In the genomic region with DNA sequence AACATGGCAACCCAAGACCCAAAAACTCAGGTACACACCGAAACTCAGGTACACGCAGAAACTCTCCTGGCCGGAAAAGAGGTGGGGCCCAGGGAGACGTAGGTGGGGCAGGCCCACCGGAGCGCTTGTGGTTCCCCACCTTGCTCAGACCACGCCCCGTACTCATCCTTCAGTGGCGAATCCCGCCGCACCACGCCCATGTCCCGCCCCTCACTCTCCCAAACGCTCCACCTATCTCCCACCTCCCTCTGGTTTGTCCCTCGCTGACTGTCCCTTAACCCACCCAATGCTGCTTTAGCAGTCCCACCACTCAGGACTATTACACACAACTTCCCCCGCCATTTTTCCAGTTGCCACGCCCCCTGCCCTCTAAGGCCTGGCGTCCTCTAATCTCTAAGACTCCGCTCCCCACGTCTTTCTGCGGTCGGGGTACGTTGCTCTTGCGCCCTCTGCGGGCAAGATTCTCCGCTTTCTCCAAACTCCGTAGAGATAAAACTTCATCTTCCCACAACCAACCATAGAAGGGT, we compare ENCODE assay signal across 8 mouse cellular contexts. TPM values are rescaled to one million over a fixed set of nuclear protein-coding genes. Genes with fewer than 3 reads are reported as not detected.
DNase-seq lines count a peak whose midpoint lies in the region; ATAC-seq and TF ChIP-seq lines count a peak whose summit lies in the region.

No protein-coding gene starts in this region.

- H3K27me3 ChIP-seq in forebrain, embryonic 15.5 days = peaks cover 5% of the 10 kb centered on the region; the same call in 1 of the 2 replicates
- H3K27me3 ChIP-seq in lung, postnatal 0 days (replicated peaks; ENCODE audit: insufficient read depth, low read length) = no peaks in the 10 kb centered on the region

- TF ChIP-seq CTCF in lung, postnatal 0 days (IDR thresholded peaks at IDR 0.05) = peak; percentile 93

- WGBS in forebrain, embryonic 15.5 days = 0% methylated on average over 25 of the region's 27 CpGs
- WGBS in lung, postnatal 0 days = under 1% methylated on average over 27 of the region's 27 CpGs

- H3K4me3 ChIP-seq in forebrain, embryonic 15.5 days = peak overlapping the region; percentile 55
- peak overlapping the region; percentile 72 for H3K4me3 ChIP-seq in lung, postnatal 0 days (ENCODE audit: low read depth, low read length)

- TF ChIP-seq EP300 in lung, postnatal 0 days (IDR thresholded peaks at IDR 0.05) = 0 out of 2 replicates have a peak, but pooled peaks have one; percentile 8

- H3K9me3 ChIP-seq in forebrain, embryonic 15.5 days = no peaks in the 10 kb centered on the region
- no peaks in the 10 kb centered on the region for H3K9me3 ChIP-seq in lung, postnatal 0 days (ENCODE audit: low read length)

- H3K4me2 ChIP-seq in forebrain, embryonic 15.5 days (replicated peaks) = peak overlapping the region; percentile 89
- H3K4me2 ChIP-seq in lung, postnatal 0 days (replicated peaks; ENCODE audit: low read depth, low read length) = peak overlapping the region; percentile 91

- no peaks in the 10 kb centered on the region for H3K36me3 ChIP-seq in forebrain, embryonic 15.5 days
- H3K36me3 ChIP-seq in lung, postnatal 0 days (ENCODE audit: insufficient read depth, low read length) = no peaks in the 10 kb centered on the region

- peak overlapping the region; percentile 81 for H3K27ac ChIP-seq in forebrain, embryonic 15.5 days (replicated peaks)
- H3K27ac ChIP-seq in lung, postnatal 0 days (ENCODE audit: low read length) = peak overlapping the region; percentile 96

- intact Hi-C loops in heart, postnatal 25 days (cut with DNase I) = loop anchor here (1.0 kb wide), 1 partner anchor 25 kb away; no protein-coding TSS in a partner anchor

- H3K9ac ChIP-seq in forebrain, embryonic 15.5 days (replicated peaks) = peak overlapping the region; percentile 50
- H3K9ac ChIP-seq in lung, postnatal 0 days (replicated peaks; ENCODE audit: low read depth) = peak overlapping the region; percentile 80; the same call in 1 of the 2 replicates

- ATAC-seq in CD4-positive, CD25-positive, alpha-beta regulatory T cell, adult 4 months = peak; percentile 85
- ATAC-seq in forebrain, embryonic 15.5 days (replicated peaks) = peak; percentile 88
- peak; percentile 82 for ATAC-seq in lung, postnatal 0 days

- peaks cover 48% of the 10 kb centered on the region for H3K4me1 ChIP-seq in forebrain, embryonic 15.5 days
- H3K4me1 ChIP-seq in lung, postnatal 0 days (ENCODE audit: insufficient read depth, low read depth, low read length) = peaks cover 27% of the 10 kb centered on the region

- peak; percentile 83 for DNase-seq in brain, adult 2 months (ENCODE audit: low read depth, low spot score)
- peak; percentile 77 for DNase-seq in heart, postnatal 25 days (ENCODE audit: low spot score)
- DNase-seq in layer of hippocampus, adult 18-20 months (ENCODE audit: low spot score in 2 of 2) = peak; percentile 63 to 82
- DNase-seq in lung, postnatal 0 days (ENCODE audit: low spot score) = peak; percentile 97
- DNase-seq in ovary, postnatal 10 days (ENCODE audit: low spot score) = peak; percentile 80
- DNase-seq in thymus, postnatal 10 days (ENCODE audit: low spot score in 2 of 2) = peak; percentile 69 to 79

RNA-seq across cellular contexts. Expression of a gene that starts 0.6 kb away (rescaled TPM):
- not detected for polyA plus RNA-seq in CD4-positive, CD25-positive, alpha-beta regulatory T cell, adult 4 months (2017; shearing (Covaris generic))
- 7.3 and 7.6 TPM in 2 replicates for polyA plus RNA-seq in forebrain, embryonic 15.5 days (2015; fragmentation: Nextera tagmentation; extraction: Ambion mirVana)
- total RNA-seq in heart, postnatal 25 days (2021) = 10 to 100 TPM; 24.0 to 28.8 TPM
- 100 to 1,000 TPM; 171 to 178 TPM for total RNA-seq in layer of hippocampus, adult 18-20 months (2021)
- polyA plus RNA-seq in lung, postnatal 0 days (2015; fragmentation: Nextera tagmentation; extraction: Ambion mirVana) = 5.8 and 7.0 TPM in 2 replicates

RNA-seq across cellular contexts. Expression of a gene that starts 41.9 kb away (rescaled TPM):
- polyA plus RNA-seq in CD4-positive, CD25-positive, alpha-beta regulatory T cell, adult 4 months (2017; shearing (Covaris generic)) = not detected
- polyA plus RNA-seq in forebrain, embryonic 15.5 days (2015; fragmentation: Nextera tagmentation; extraction: Ambion mirVana) = 2.2 and 2.7 TPM in 2 replicates
- total RNA-seq in heart, postnatal 25 days (2021) = 1 to 10 TPM; 4.4 TPM
- 1 to 10 TPM; 2.9 to 3.9 TPM for total RNA-seq in layer of hippocampus, adult 18-20 months (2021)
- polyA plus RNA-seq in lung, postnatal 0 days (2015; fragmentation: Nextera tagmentation; extraction: Ambion mirVana) = 9.9 and 11.2 TPM in 2 replicates

Comparison
In these comparisons a context has a peak if more than half of its experiments do, and no peak if none do; other contexts are left out.
1. Peak in every context shown above with its lines: DNase-seq, ATAC-seq, H3K4me3 ChIP-seq and H3K27ac ChIP-seq.